Mouse (Mus musculus): ENCODE measurements around the gene Kdm2a.

DNA sequence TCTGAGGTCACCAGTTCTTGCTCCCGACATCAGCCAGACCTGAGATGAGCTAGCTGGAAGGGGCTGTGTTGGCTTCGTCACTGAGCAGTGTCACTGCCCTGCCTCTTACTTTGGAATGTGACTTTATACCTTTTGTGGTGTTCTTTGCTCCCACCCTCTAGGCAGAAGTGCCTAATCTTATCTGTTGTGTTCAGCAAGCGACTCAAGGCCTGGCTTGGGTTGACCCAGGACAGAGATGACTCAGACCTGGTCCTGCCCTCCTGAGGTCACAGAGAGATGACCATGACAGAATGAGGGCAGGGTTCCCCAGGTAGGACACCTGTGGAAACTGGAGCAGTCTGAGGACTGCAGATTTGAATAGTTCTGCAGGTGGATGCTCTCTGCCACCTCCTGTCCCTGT is 38.2 kb upstream of the Kdm2a start:
- TF ChIP-seq CTCF (IDR thresholded peaks at IDR 0.05; ENCODE audit: borderline replicate concordance, control insufficient read depth, extremely low read depth, insufficient read depth, low read length, poor library complexity) (no peak), POLR2A (IDR thresholded peaks at IDR 0.05; ENCODE audit: control insufficient read depth, extremely low read depth, insufficient read depth, low read length, poor library complexity) (no peak)
